In genomic region chr8:44936481-44936961, GRCm38 (mm10) we compare ENCODE assay signal across 9 mouse cellular contexts. TPM values are rescaled to one million over a fixed set of nuclear protein-coding genes. Genes with fewer than 3 reads are reported as not detected.
DNase-seq lines count a peak whose midpoint lies in the region; ATAC-seq and TF ChIP-seq lines count a peak whose summit lies in the region.
"Had no signal": no experiment of that assay in that cellular context is flagged by ENCODE, and none has a peak within 500 bp of the region (broad histone marks: within the 10 kb centered on the region; RNA-seq: fewer than 3 reads in every experiment).

No protein-coding gene starts in this region.

- peaks cover 10% of the 10 kb centered on the region for H3K4me1 ChIP-seq in heart, embryonic 10.5 days
- H3K4me1 ChIP-seq in forebrain, postnatal 0 days (ENCODE audit: insufficient read depth), result no peaks in the 10 kb centered on the region
- peaks cover 23% of the 10 kb centered on the region for H3K4me1 ChIP-seq in midbrain, embryonic 10.5 days

- DNase-seq in heart, embryonic 10.5 days (ENCODE audit: low spot score), result no peak
- no peak for DNase-seq in heart, postnatal 25 days (ENCODE audit: low spot score)
- DNase-seq in Muller cell, postnatal 12 days (ENCODE audit: inconsistent ontology term), result peak; percentile 68
- DNase-seq in forebrain, postnatal 0 days, result peak; percentile 54
- DNase-seq in midbrain, embryonic 10.5 days (ENCODE audit: low spot score), result peak; percentile 65
- DNase-seq in thymus, postnatal 4 days, result no peak
- no peak for DNase-seq in MN1 (ENCODE audit: low spot score)
- DNase-seq in layer of hippocampus, adult 18-20 months (ENCODE audit: low spot score in 2 of 2), result no peak

- no peak for ATAC-seq in forebrain, postnatal 0 days

- H3K4me3 ChIP-seq in heart, embryonic 10.5 days, result peak overlapping the region; percentile 80
- peak overlapping the region; percentile 73 for H3K4me3 ChIP-seq in forebrain, postnatal 0 days (ENCODE audit: low read depth, low read length)
- H3K4me3 ChIP-seq in midbrain, embryonic 10.5 days, result peak overlapping the region; percentile 82

- H3K27me3 ChIP-seq in heart, embryonic 10.5 days (ENCODE audit: insufficient read depth, poor library complexity, severe bottlenecking), result no peaks in the 10 kb centered on the region
- H3K27me3 ChIP-seq in forebrain, postnatal 0 days (ENCODE audit: insufficient read depth, low read length), result no peaks in the 10 kb centered on the region; the same call in 1 of the 2 replicates
- H3K27me3 ChIP-seq in midbrain, embryonic 10.5 days (ENCODE audit: low read depth, poor library complexity, severe bottlenecking), result no peaks in the 10 kb centered on the region
- H3K27me3 ChIP-seq: CH12.LX had no signal

- no peak for TF ChIP-seq CTCF in forebrain, postnatal 0 days (IDR thresholded peaks at IDR 0.05; ENCODE audit: low read depth)

- WGBS in heart, embryonic 10.5 days, result under 1% methylated on average over 16 of the region's 16 CpGs
- WGBS in forebrain, postnatal 0 days, result under 1% methylated on average over 16 of the region's 16 CpGs
- under 1% methylated on average over 16 of the region's 16 CpGs for WGBS in midbrain, embryonic 10.5 days

- no peaks in the 10 kb centered on the region for H3K9me3 ChIP-seq in heart, embryonic 10.5 days
- H3K9me3 ChIP-seq in forebrain, postnatal 0 days (ENCODE audit: low read length), result no peaks in the 10 kb centered on the region
- no peaks in the 10 kb centered on the region for H3K9me3 ChIP-seq in midbrain, embryonic 10.5 days (replicated peaks)

- intact Hi-C loops in heart, postnatal 25 days (cut with DNase I), result loop anchor here (5.0 kb wide), 1 partner anchor 239 kb away; no protein-coding TSS in a partner anchor

- H3K27ac ChIP-seq in heart, embryonic 10.5 days, result peak overlapping the region; percentile 97
- peak overlapping the region; percentile 74; the same call in 1 of the 2 replicates for H3K27ac ChIP-seq in forebrain, postnatal 0 days (ENCODE audit: low read depth, low read length)
- H3K27ac ChIP-seq in midbrain, embryonic 10.5 days (replicated peaks), result peak overlapping the region; percentile 97

- H3K4me2 ChIP-seq in forebrain, postnatal 0 days (ENCODE audit: low read depth), result peak overlapping the region; percentile 95

- H3K36me3 ChIP-seq in heart, embryonic 10.5 days, result peaks cover 6% of the 10 kb centered on the region; the same call in 1 of the 2 replicates
- H3K36me3 ChIP-seq in forebrain, postnatal 0 days (ENCODE audit: insufficient read depth), result no peaks in the 10 kb centered on the region
- peaks cover 9% of the 10 kb centered on the region for H3K36me3 ChIP-seq in midbrain, embryonic 10.5 days

- peak overlapping the region; percentile 68 for H3K9ac ChIP-seq in forebrain, postnatal 0 days

RNA-seq across cellular contexts. Expression of gene Fat1, which starts 1.3 kb away (rescaled TPM):
- polyA plus RNA-seq in heart, embryonic 10.5 days (2016; fragmentation: Nextera tagmentation; extraction: Ambion mirVana), result 16.2 and 18.0 TPM in 2 replicates
- total RNA-seq in heart, postnatal 25 days (2021), result 10 to 100 TPM; 18.8 to 19.0 TPM
- 47.0 and 66.7 TPM in 2 replicates for total RNA-seq in forebrain, postnatal 0 days (2014; rRNA removed)
- 6.4 and 8.0 TPM in 2 replicates for polyA plus RNA-seq in forebrain, postnatal 0 days (2015; fragmentation: Nextera tagmentation; extraction: Ambion mirVana)
- polyA plus RNA-seq in midbrain, embryonic 10.5 days (2016; fragmentation: Nextera tagmentation; extraction: Ambion mirVana), result 13.2 and 15.6 TPM in 2 replicates
- total RNA-seq in layer of hippocampus, adult 18-20 months (2021), result 10 to 100 TPM; 19.5 to 23.1 TPM

Comparison
In these comparisons a context has a peak if more than half of its experiments do, and no peak if none do; other contexts are left out.
1. DNase-seq: peak in Muller cell, postnatal 12 days (single experiment), forebrain, postnatal 0 days (single experiment) and midbrain, embryonic 10.5 days (single experiment); none in heart, embryonic 10.5 days (single experiment), heart, postnatal 25 days (single experiment), thymus, postnatal 4 days (single experiment), MN1 (single experiment) and layer of hippocampus, adult 18-20 months (0 of 2).
2. Peak in every context shown above with its lines, with median percentiles within 50 percentile points of each other: H3K27ac ChIP-seq and H3K4me3 ChIP-seq.